Mouse (Mus musculus): Measurements from ENCODE around the gene Slc29a2. TPM values are rescaled to one million over a fixed set of nuclear protein-coding genes. Genes with fewer than 3 reads are reported as not detected.

Gene Slc29a2
- polyA plus RNA-seq, 1 experiment from 2014 or later, result 4.7 TPM

DNA sequence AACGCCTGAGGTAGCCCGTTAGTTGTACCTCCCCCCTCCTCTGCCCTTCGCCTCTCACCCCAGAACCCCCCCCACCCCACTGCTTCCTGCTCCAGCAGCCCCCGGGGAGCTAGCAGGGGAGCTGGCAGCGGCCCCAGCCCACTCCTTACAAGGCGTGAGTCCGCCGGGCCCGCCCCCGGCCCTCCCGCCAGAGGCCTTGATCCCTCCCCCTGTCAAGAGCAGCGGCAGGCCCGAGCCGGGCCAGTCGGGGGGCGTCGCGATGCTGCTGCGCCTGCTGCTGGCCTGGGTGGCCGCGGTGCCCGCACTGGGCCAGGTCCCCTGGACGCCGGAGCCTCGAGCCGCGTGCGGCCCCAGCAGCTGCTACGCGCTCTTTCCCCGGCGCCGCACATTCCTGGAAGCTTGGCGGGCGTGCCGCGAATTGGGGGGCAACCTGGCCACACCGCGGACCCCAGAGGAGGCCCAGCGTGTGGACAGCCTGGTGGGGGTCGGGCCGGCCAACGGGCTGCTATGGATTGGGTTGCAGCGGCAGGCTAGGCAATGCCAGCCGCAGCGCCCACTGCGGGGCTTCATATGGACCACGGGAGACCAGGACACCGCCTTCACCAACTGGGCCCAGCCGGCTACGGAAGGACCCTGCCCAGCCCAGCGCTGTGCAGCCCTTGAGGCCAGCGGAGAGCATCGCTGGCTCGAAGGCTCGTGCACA, 44.4 kb downstream of the Slc29a2 start, which contains the start of gene Cd248:
TSS of gene Cd248 (plus strand) at position 212 of the 703 bp plus-strand sequence.
- Histone ChIP-seq H3K4me1 (ENCODE audit: control insufficient read depth, insufficient read depth, low read length) (peaks cover 45% of the 10 kb centered on the region), H3K27ac (ENCODE audit: low read length) (peak within 1 kb of the TSS; percentile 95), H3K9ac (replicated peaks; ENCODE audit: low read depth, low read length) (peak within 1 kb of the TSS; percentile 60), H3K4me3 (ENCODE audit: low read depth, low read length) (peak within 1 kb of the TSS; percentile 70), H3K27me3 (ENCODE audit: control insufficient read depth, insufficient read depth, low read length) (0 out of 2 replicates have a peak, but pooled peaks cover 2% of the 10 kb centered on the region), H3K9me3 (ENCODE audit: control insufficient read depth, low read depth, low read length) (no peaks in the 10 kb centered on the region), H3K36me3 (ENCODE audit: control insufficient read depth, insufficient read depth, low read length) (no peaks in the 10 kb centered on the region), H3K4me2 (replicated peaks; ENCODE audit: low read depth, low read length) (peak within 1 kb of the TSS; percentile 76)
- peak; percentile 63 for ATAC-seq (ENCODE audit: insufficient number of reproducible peaks, insufficient read depth, low FRiP score, low read depth)
- 1% methylated on average over 54 of the region's 56 CpGs for WGBS

DNA sequence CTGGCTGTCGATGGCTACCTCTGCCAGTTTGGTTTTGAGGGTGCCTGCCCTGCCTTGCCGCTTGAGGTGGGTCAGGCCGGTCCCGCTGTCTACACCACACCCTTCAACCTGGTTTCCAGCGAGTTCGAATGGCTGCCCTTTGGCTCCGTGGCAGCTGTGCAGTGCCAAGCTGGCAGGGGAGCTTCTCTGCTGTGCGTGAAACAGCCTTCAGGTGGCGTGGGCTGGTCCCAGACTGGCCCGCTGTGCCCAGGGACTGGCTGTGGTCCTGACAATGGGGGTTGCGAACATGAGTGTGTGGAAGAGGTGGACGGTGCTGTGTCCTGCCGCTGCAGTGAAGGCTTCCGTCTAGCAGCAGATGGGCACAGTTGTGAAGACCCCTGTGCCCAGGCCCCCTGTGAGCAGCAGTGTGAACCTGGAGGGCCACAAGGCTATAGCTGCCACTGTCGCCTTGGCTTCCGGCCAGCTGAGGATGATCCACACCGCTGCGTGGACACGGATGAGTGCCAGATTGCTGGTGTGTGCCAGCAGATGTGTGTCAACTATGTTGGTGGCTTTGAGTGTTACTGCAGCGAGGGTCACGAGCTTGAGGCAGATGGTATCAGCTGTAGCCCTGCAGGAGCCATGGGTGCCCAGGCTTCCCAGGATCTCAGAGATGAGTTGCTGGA, 45.0 kb downstream of the Slc29a2 start:
- Histone ChIP-seq H3K27me3 (ENCODE audit: control insufficient read depth, insufficient read depth, low read length) (0 out of 2 replicates have a peak, but pooled peaks cover 2% of the 10 kb centered on the region), H3K36me3 (ENCODE audit: control insufficient read depth, insufficient read depth, low read length) (no peaks in the 10 kb centered on the region), H3K9me3 (ENCODE audit: control insufficient read depth, low read depth, low read length) (no peaks in the 10 kb centered on the region), H3K4me3 (ENCODE audit: low read depth, low read length) (peak overlapping the region; percentile 70), H3K4me1 (ENCODE audit: control insufficient read depth, insufficient read depth, low read length) (peaks cover 45% of the 10 kb centered on the region), H3K4me2 (replicated peaks; ENCODE audit: low read depth, low read length) (peak overlapping the region; percentile 76), H3K27ac (ENCODE audit: low read length) (no peak overlapping the region; the same call in 1 of the 2 replicates), H3K9ac (replicated peaks; ENCODE audit: low read depth, low read length) (peak overlapping the region; percentile 60)
- no peak for ATAC-seq (ENCODE audit: insufficient number of reproducible peaks, insufficient read depth, low FRiP score, low read depth)
- 29% methylated on average over 21 of the region's 21 CpGs for WGBS

DNA sequence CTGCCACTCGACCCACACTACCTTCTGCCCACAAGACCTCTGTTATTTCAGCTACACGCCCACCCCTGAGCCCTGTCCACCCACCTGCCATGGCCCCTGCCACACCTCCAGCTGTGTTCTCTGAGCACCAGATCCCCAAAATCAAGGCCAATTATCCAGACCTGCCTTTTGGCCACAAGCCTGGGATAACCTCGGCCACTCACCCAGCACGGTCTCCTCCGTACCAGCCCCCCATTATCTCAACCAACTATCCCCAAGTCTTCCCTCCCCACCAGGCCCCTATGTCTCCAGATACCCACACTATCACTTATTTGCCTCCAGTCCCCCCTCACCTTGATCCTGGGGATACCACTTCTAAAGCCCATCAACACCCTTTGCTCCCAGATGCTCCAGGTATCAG, 45.8 kb downstream of the Slc29a2 start:
- WGBS, result 70% methylated on average over 5 of the region's 5 CpGs
- 0 out of 2 replicates have a peak, but pooled peaks cover 2% of the 10 kb centered on the region for H3K27me3 ChIP-seq (ENCODE audit: control insufficient read depth, insufficient read depth, low read length)
- no peaks in the 10 kb centered on the region for H3K9me3 ChIP-seq (ENCODE audit: control insufficient read depth, low read depth, low read length)
- peak overlapping the region; percentile 96; the same call in 1 of the 2 replicates for H3K27ac ChIP-seq (ENCODE audit: low read length)
- no peak for ATAC-seq (ENCODE audit: insufficient number of reproducible peaks, insufficient read depth, low FRiP score, low read depth)
- peak overlapping the region; percentile 70 for H3K4me3 ChIP-seq (ENCODE audit: low read depth, low read length)
- H3K4me1 ChIP-seq (ENCODE audit: control insufficient read depth, insufficient read depth, low read length), result peaks cover 44% of the 10 kb centered on the region
- H3K36me3 ChIP-seq (ENCODE audit: control insufficient read depth, insufficient read depth, low read length), result no peaks in the 10 kb centered on the region
- peak overlapping the region; percentile 7; the same call in 1 of the 2 replicates for H3K9ac ChIP-seq (replicated peaks; ENCODE audit: low read depth, low read length)
- peak overlapping the region; percentile 76 for H3K4me2 ChIP-seq (replicated peaks; ENCODE audit: low read depth, low read length)

- Histone ChIP-seq H3K36me3 (ENCODE audit: control insufficient read depth, insufficient read depth, low read length) (no peaks in the 10 kb centered on the region), H3K27me3 (ENCODE audit: control insufficient read depth, insufficient read depth, low read length) (0 out of 2 replicates have a peak, but pooled peaks cover 2% of the 10 kb centered on the region), H3K9ac (replicated peaks; ENCODE audit: low read depth, low read length) (no peak overlapping the region; the same call in 1 of the 2 replicates), H3K4me1 (ENCODE audit: control insufficient read depth, insufficient read depth, low read length) (peaks cover 39% of the 10 kb centered on the region), H3K9me3 (ENCODE audit: control insufficient read depth, low read depth, low read length) (no peaks in the 10 kb centered on the region), H3K27ac (ENCODE audit: low read length) (peak overlapping the region; percentile 96; the same call in 1 of the 2 replicates), H3K4me2 (replicated peaks; ENCODE audit: low read depth, low read length) (peak overlapping the region; percentile 76), H3K4me3 (ENCODE audit: low read depth, low read length) (peak overlapping the region; percentile 70)
- no peak for ATAC-seq (ENCODE audit: insufficient number of reproducible peaks, insufficient read depth, low FRiP score, low read depth)
- WGBS, result 72% methylated on average over 7 of the region's 7 CpGs
These were observed 46.3 kb downstream of the Slc29a2 start for GRCm38 (mm10) chr19:5069978-5070377.

DNA sequence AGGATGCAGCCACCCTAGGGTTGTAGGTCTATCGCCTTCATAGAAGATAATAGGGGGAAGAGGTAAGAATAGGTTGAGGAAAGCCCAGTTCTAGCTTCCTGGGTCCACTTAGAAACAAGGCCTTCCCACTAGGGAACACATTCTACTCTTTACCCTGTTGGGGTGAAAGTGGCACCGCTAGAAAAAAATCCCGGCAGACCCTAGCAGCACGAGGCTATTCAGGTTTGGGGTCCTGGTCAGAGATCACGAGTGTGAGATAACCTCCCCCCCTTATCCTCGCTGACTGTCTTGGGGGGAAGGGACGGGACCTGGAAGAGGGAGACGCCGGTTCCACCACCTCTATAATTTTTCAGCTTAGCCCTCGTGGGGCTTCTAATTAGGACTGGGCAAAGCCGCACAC, 47.4 kb downstream of the Slc29a2 start:
- H3K9ac ChIP-seq (replicated peaks; ENCODE audit: low read depth, low read length), result peak overlapping the region; percentile 55
- H3K9me3 ChIP-seq (ENCODE audit: control insufficient read depth, low read depth, low read length), result no peaks in the 10 kb centered on the region
- peak overlapping the region; percentile 96 for H3K27ac ChIP-seq (ENCODE audit: low read length)
- H3K27me3 ChIP-seq (ENCODE audit: control insufficient read depth, insufficient read depth, low read length), result 0 out of 2 replicates have a peak, but pooled peaks cover 2% of the 10 kb centered on the region
- H3K4me1 ChIP-seq (ENCODE audit: control insufficient read depth, insufficient read depth, low read length), result peaks cover 30% of the 10 kb centered on the region
- H3K36me3 ChIP-seq (ENCODE audit: control insufficient read depth, insufficient read depth, low read length), result no peaks in the 10 kb centered on the region
- ATAC-seq (ENCODE audit: insufficient number of reproducible peaks, insufficient read depth, low FRiP score, low read depth), result no peak
- peak overlapping the region; percentile 70 for H3K4me3 ChIP-seq (ENCODE audit: low read depth, low read length)
- H3K4me2 ChIP-seq (replicated peaks; ENCODE audit: low read depth, low read length), result peak overlapping the region; percentile 76
- 6% methylated on average over 11 of the region's 11 CpGs for WGBS

GRCm38 (mm10) chr19:5071545-5072369, 48.1 kb downstream of the Slc29a2 start:
- H3K4me3 ChIP-seq (ENCODE audit: low read depth, low read length), result peak overlapping the region; percentile 70
- peak; percentile 82 for ATAC-seq (ENCODE audit: insufficient number of reproducible peaks, insufficient read depth, low FRiP score, low read depth)
- H3K4me1 ChIP-seq (ENCODE audit: control insufficient read depth, insufficient read depth, low read length), result peaks cover 29% of the 10 kb centered on the region
- peak overlapping the region; percentile 96 for H3K27ac ChIP-seq (ENCODE audit: low read length)
- peak overlapping the region; percentile 55 for H3K9ac ChIP-seq (replicated peaks; ENCODE audit: low read depth, low read length)
- 0 out of 2 replicates have a peak, but pooled peaks cover 2% of the 10 kb centered on the region for H3K27me3 ChIP-seq (ENCODE audit: control insufficient read depth, insufficient read depth, low read length)
- peak overlapping the region; percentile 76 for H3K4me2 ChIP-seq (replicated peaks; ENCODE audit: low read depth, low read length)
- no peaks in the 10 kb centered on the region for H3K9me3 ChIP-seq (ENCODE audit: control insufficient read depth, low read depth, low read length)
- under 1% methylated on average over 39 of the region's 40 CpGs for WGBS
- no peaks in the 10 kb centered on the region for H3K36me3 ChIP-seq (ENCODE audit: control insufficient read depth, insufficient read depth, low read length)

DNA sequence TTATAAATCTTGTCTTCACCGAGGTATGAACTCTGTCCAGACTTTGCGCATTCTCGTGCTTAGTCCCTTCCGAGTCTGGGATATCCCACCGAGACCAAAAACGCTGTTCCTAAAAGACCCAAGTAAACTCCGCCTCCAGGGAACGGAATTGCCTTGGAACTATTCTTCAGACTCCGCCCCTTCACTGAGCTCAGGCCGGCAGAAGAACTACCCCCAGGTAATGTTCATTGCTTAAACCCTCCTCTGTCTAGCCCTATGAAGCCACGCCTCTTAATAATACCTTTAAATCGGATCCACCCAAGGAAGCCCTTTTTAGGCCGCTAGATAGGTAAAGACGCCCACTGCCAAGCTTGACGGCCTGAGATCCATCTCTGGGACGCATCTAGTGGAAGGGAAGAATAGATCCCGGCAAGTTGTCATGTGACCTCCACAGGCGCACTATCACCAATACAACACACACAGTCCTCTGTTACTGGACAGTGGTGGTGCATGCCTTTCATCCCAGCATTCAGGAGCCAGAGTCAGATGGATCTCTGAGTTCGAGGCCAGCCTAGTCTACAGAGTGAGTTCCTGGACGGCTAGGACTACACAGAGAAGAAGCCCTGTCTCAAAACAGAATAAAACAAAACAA, 48.8 kb downstream of the Slc29a2 start:
- peak; percentile 15 for ATAC-seq (ENCODE audit: insufficient number of reproducible peaks, insufficient read depth, low FRiP score, low read depth)
- H3K4me1 ChIP-seq (ENCODE audit: control insufficient read depth, insufficient read depth, low read length), result peaks cover 22% of the 10 kb centered on the region
- no peaks in the 10 kb centered on the region for H3K36me3 ChIP-seq (ENCODE audit: control insufficient read depth, insufficient read depth, low read length)
- no peaks in the 10 kb centered on the region for H3K9me3 ChIP-seq (ENCODE audit: control insufficient read depth, low read depth, low read length)
- no peak overlapping the region for H3K9ac ChIP-seq (replicated peaks; ENCODE audit: low read depth, low read length)
- H3K4me2 ChIP-seq (replicated peaks; ENCODE audit: low read depth, low read length), result peak overlapping the region; percentile 76
- H3K27me3 ChIP-seq (ENCODE audit: control insufficient read depth, insufficient read depth, low read length), result 0 out of 2 replicates have a peak, but pooled peaks cover 2% of the 10 kb centered on the region
- H3K4me3 ChIP-seq (ENCODE audit: low read depth, low read length), result peak overlapping the region; percentile 70
- H3K27ac ChIP-seq (ENCODE audit: low read length), result peak overlapping the region; percentile 96
- WGBS, result 3% methylated on average over 20 of the region's 20 CpGs
